Mouse (Mus musculus) kidney, adult 10 weeks (tissue): ENCODE data around the gene Cldn17. TPM values are rescaled to one million over a fixed set of nuclear protein-coding genes. Genes with fewer than 3 reads are reported as not detected.

Experiments used
- polyA plus RNA-seq: library from polyadenylated mRNA; stranded (reverse); fragments of 350-450 nt; fragmentation: Illumina TruSeq; extraction: RNeasy Lipid Tissue Mini Kit (QIAGEN cat#74804); gene quantifications from one replicate; pipeline ENCODE4 v1.2.3, GENCODE M21; 2014; ENCODE audit warnings: low read depth, low replicate concordance

Cldn17 gene
- polyA plus RNA-seq: 0.53 TPM

GRCm38 (mm10) chr16:88506878-88507277, at the start of gene Cldn17:
TSS of gene Cldn17 (minus strand) at chr16:88506978.

Other genes starting within 250 kb of the Cldn17 start
- gene Grik1, start 216.7 kb downstream of the Cldn17 start, polyA plus RNA-seq: not detected
- 325 TPM for gene Cldn8, start 56.2 kb upstream of the Cldn17 start, polyA plus RNA-seq
- not detected for gene Krtap24-1, start 105.3 kb upstream of the Cldn17 start, polyA plus RNA-seq
- not detected for gene 2310079G19Rik, start 120.7 kb upstream of the Cldn17 start, polyA plus RNA-seq
- not detected for gene Krtap26-1, start 140.8 kb upstream of the Cldn17 start, polyA plus RNA-seq
- not detected for gene Krtap27-1, start 164.7 kb upstream of the Cldn17 start, polyA plus RNA-seq
- gene 2310061N02Rik, start 201.0 kb upstream of the Cldn17 start, polyA plus RNA-seq: not detected
- gene Krtap13-1, start 221.9 kb upstream of the Cldn17 start, polyA plus RNA-seq: not detected
- not detected for gene Krtap13, start 244.7 kb upstream of the Cldn17 start, polyA plus RNA-seq